Mouse (Mus musculus): Measurements from ENCODE around the gene Atp8b5.

DNA sequence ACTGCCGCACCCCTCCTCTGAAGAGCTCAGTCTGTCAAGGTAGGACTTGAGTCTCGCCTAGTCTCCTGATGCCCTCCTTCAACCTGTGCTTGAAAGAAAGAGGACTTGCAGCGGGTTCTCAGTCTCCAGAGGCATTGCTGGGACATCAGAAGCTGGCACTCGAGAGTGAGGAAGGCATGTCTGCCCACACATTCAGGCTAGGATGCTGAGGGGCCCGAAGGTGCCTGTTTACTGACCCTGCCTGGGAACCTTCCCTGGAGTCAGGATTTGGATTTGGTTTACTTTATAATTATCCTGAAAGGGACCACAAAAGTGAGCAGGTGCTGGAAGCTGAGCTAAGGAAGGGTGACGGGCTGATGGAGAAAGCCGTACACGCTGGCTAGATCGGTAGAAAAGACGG is 134.5 kb downstream of the Atp8b5 start:
- TF ChIP-seq CTCF (IDR thresholded peaks at IDR 0.05; ENCODE audit: borderline replicate concordance, control insufficient read depth, extremely low read depth, insufficient read depth, low read length, poor library complexity) (no peak), POLR2A (IDR thresholded peaks at IDR 0.05; ENCODE audit: control insufficient read depth, extremely low read depth, insufficient read depth, low read length, poor library complexity) (no peak)

Data from thymus, adult 2 months (tissue).